In genomic region chr4:131885376-131885775, GRCm38 (mm10) we compare ENCODE assay signal across 24 mouse cellular contexts. TPM values are rescaled to one million over a fixed set of nuclear protein-coding genes. Genes with fewer than 3 reads are reported as not detected.
A peak's percentile ranks its signal among the peaks of the same experiment; 100 is the strongest.
DNase-seq lines count a peak whose midpoint lies in the region; ATAC-seq and TF ChIP-seq lines count a peak whose summit lies in the region.
"Had no signal": no experiment of that assay in that cellular context is flagged by ENCODE, and none has a peak within 500 bp of the region (broad histone marks: within the 10 kb centered on the region; RNA-seq: fewer than 3 reads in every experiment).

No protein-coding gene starts in this region.

- H3K4me3 ChIP-seq in heart, embryonic 10.5 days: no peak overlapping the region
- H3K4me3 ChIP-seq in heart, postnatal 0 days (ENCODE audit: low read depth, low read length): no peak overlapping the region
- H3K4me3 ChIP-seq: embryonic facial prominence, embryonic 13.5 days; liver, embryonic 15.5 days; myocyte had no signal

- no peak for TF ChIP-seq CTCF in heart, postnatal 0 days (IDR thresholded peaks at IDR 0.05; ENCODE audit: low read depth)

- peaks cover 36% of the 10 kb centered on the region for H3K36me3 ChIP-seq in heart, embryonic 10.5 days
- peaks cover 40% of the 10 kb centered on the region for H3K36me3 ChIP-seq in heart, postnatal 0 days (replicated peaks; ENCODE audit: control insufficient read depth, insufficient read depth, low read length)

- H3K27me3 ChIP-seq in heart, embryonic 10.5 days (ENCODE audit: insufficient read depth, poor library complexity, severe bottlenecking): no peaks in the 10 kb centered on the region
- H3K27me3 ChIP-seq in heart, postnatal 0 days (ENCODE audit: control insufficient read depth, insufficient read depth, low read length): no peaks in the 10 kb centered on the region
- H3K27me3 ChIP-seq: embryonic facial prominence, embryonic 13.5 days; liver, embryonic 15.5 days had no signal

- WGBS in heart, embryonic 10.5 days: 81% methylated on average over 6 of the region's 6 CpGs
- 44% methylated on average over 6 of the region's 6 CpGs for WGBS in heart, postnatal 0 days

- H3K9me3 ChIP-seq in heart, embryonic 10.5 days: no peaks in the 10 kb centered on the region
- H3K9me3 ChIP-seq in heart, postnatal 0 days (replicated peaks; ENCODE audit: control insufficient read depth, low read length): no peaks in the 10 kb centered on the region
- H3K9me3 ChIP-seq: embryonic facial prominence, embryonic 13.5 days; liver, embryonic 15.5 days had no signal

- H3K4me1 ChIP-seq in heart, embryonic 10.5 days: peaks cover 25% of the 10 kb centered on the region
- H3K4me1 ChIP-seq in heart, postnatal 0 days (ENCODE audit: control insufficient read depth, insufficient read depth): peaks cover 28% of the 10 kb centered on the region

- H3K9ac ChIP-seq in heart, postnatal 0 days (replicated peaks; ENCODE audit: low read depth, low read length): no peak overlapping the region
- H3K9ac ChIP-seq: embryonic facial prominence, embryonic 13.5 days; hindbrain, embryonic 14.5 days; liver, embryonic 15.5 days had no signal

- no peak overlapping the region for H3K27ac ChIP-seq in heart, embryonic 10.5 days
- H3K27ac ChIP-seq in heart, postnatal 0 days (ENCODE audit: low read depth): peak overlapping the region; percentile 8; the same call in 1 of the 2 replicates
- H3K27ac ChIP-seq: embryonic facial prominence, embryonic 13.5 days; hindbrain, embryonic 14.5 days; liver, embryonic 15.5 days had no signal

- no peak overlapping the region for H3K4me2 ChIP-seq in heart, postnatal 0 days (ENCODE audit: low read depth, low read length)
- H3K4me2 ChIP-seq: embryonic facial prominence, embryonic 13.5 days; hindbrain, embryonic 14.5 days; liver, embryonic 15.5 days had no signal

- TF ChIP-seq EP300 in heart, postnatal 0 days (IDR thresholded peaks at IDR 0.05; ENCODE audit: low read depth): no peak

- ATAC-seq in heart, postnatal 0 days (ENCODE audit: insufficient read depth, low read depth): no peak
- ATAC-seq in activated CD4-positive, CD25-positive, alpha-beta regulatory T cell, adult 4 months: no peak
- ATAC-seq: forebrain, embryonic 14.5 days had no signal

- peak; percentile 34 to 78 for DNase-seq in adrenal gland, adult (ENCODE audit: inconsistent age in 2 of 2, low spot score in 1 of 2)
- DNase-seq in adrenal gland, postnatal 4 days (ENCODE audit: low spot score in 2 of 2): no peak
- peak; percentile 50 for DNase-seq in heart, adult 8-10 months (ENCODE audit: low spot score)
- no peak for DNase-seq in heart, embryonic 10.5 days (ENCODE audit: low spot score)
- DNase-seq in kidney, postnatal 36 days: peak; percentile 54 to 59
- no peak for DNase-seq in kidney, adult 11 months
- DNase-seq in heart, postnatal 0 days (ENCODE audit: low spot score): no peak
- DNase-seq: cerebellum, adult 11 months; cerebellum, postnatal 14 days; gastrocnemius, postnatal 36 days; layer of hippocampus, postnatal 36 days; lung, postnatal 14 days; midbrain, embryonic 14.5 days; right cerebral cortex, postnatal 14 days; spleen, adult 18-20 months; thymus, postnatal 25 days had no signal

RNA-seq across cellular contexts. Expression of gene Srsf4, which starts 12.0 kb away (rescaled TPM):
- 10 to 100 TPM; 89.0 to 93.6 TPM for total RNA-seq in adrenal gland, postnatal 4 days (2021)
- 10 to 100 TPM; 28.6 to 34.4 (median 32.5) TPM for total RNA-seq in heart, adult 8-10 months (2022)
- polyA plus RNA-seq in heart, embryonic 10.5 days (2016; fragmentation: Nextera tagmentation; extraction: Ambion mirVana): 81.0 and 96.1 TPM in 2 replicates
- 14.3 and 17.1 TPM in 2 replicates for total RNA-seq in heart, postnatal 0 days (2014; rRNA removed; ENCODE audit: low replicate concordance)
- 40.7 and 42.0 TPM in 2 replicates for polyA plus RNA-seq in heart, postnatal 0 days (2015; fragmentation: Nextera tagmentation; extraction: Ambion mirVana)
- 10 to 100 TPM; 10.8 to 12.2 TPM for polyA plus RNA-seq in activated CD4-positive, CD25-positive, alpha-beta regulatory T cell, adult 4 months (2017; shearing (Covaris generic))

RNA-seq across cellular contexts. Expression of gene Tmem200b, which starts 36.2 kb away (rescaled TPM):
- 10 to 100 TPM; 12.9 to 14.4 TPM for total RNA-seq in adrenal gland, postnatal 4 days (2021)
- total RNA-seq in heart, adult 8-10 months (2022): 1 to 10 TPM; 4.3 to 6.5 (median 5.1) TPM
- 2.1 and 3.5 TPM in 2 replicates for polyA plus RNA-seq in heart, embryonic 10.5 days (2016; fragmentation: Nextera tagmentation; extraction: Ambion mirVana)
- 16.0 and 23.5 TPM in 2 replicates for total RNA-seq in heart, postnatal 0 days (2014; rRNA removed; ENCODE audit: low replicate concordance)
- 0.60 and 0.97 TPM in 2 replicates for polyA plus RNA-seq in heart, postnatal 0 days (2015; fragmentation: Nextera tagmentation; extraction: Ambion mirVana)
- polyA plus RNA-seq in activated CD4-positive, CD25-positive, alpha-beta regulatory T cell, adult 4 months (2017; shearing (Covaris generic)): not detected
- total RNA-seq: megakaryocyte, adult 5-6 weeks had no signal
- polyA plus RNA-seq: forebrain, embryonic 14.5 days; midbrain, embryonic 14.5 days; neural tube, embryonic 14.5 days had no signal

RNA-seq across cellular contexts. Expression of gene Mecr, which starts 42.1 kb away (rescaled TPM):
- total RNA-seq in adrenal gland, postnatal 4 days (2021): 10 to 100 TPM; 60.8 to 73.6 TPM
- 10 to 100 TPM; 24.4 to 27.9 (median 25.5) TPM for total RNA-seq in heart, adult 8-10 months (2022)
- 45.9 and 52.5 TPM in 2 replicates for polyA plus RNA-seq in heart, embryonic 10.5 days (2016; fragmentation: Nextera tagmentation; extraction: Ambion mirVana)
- 32.7 and 70.5 TPM in 2 replicates for total RNA-seq in heart, postnatal 0 days (2014; rRNA removed; ENCODE audit: low replicate concordance)
- 44.4 and 47.3 TPM in 2 replicates for polyA plus RNA-seq in heart, postnatal 0 days (2015; fragmentation: Nextera tagmentation; extraction: Ambion mirVana)
- 10 to 100 TPM; 27.4 to 30.5 TPM for polyA plus RNA-seq in activated CD4-positive, CD25-positive, alpha-beta regulatory T cell, adult 4 months (2017; shearing (Covaris generic))

RNA-seq across cellular contexts. Expression of gene Ptpru, which starts 47.3 kb away (rescaled TPM):
- 10 to 100 TPM; 61.3 to 64.8 TPM for total RNA-seq in adrenal gland, postnatal 4 days (2021)
- 1 to 10 TPM; 4.5 to 9.7 (median 5.7) TPM for total RNA-seq in heart, adult 8-10 months (2022)
- 1.9 and 7.6 TPM in 2 replicates for polyA plus RNA-seq in heart, embryonic 10.5 days (2016; fragmentation: Nextera tagmentation; extraction: Ambion mirVana)
- total RNA-seq in heart, postnatal 0 days (2014; rRNA removed; ENCODE audit: low replicate concordance): 0.54 and 0.69 TPM in 2 replicates
- polyA plus RNA-seq in heart, postnatal 0 days (2015; fragmentation: Nextera tagmentation; extraction: Ambion mirVana): 0.77 and 1.1 TPM in 2 replicates
- under 1 TPM in 1 of 2 experiments, not detected in 1; 0.10 TPM for polyA plus RNA-seq in activated CD4-positive, CD25-positive, alpha-beta regulatory T cell, adult 4 months (2017; shearing (Covaris generic))

Comparison
In these comparisons a context has a peak if more than half of its experiments do, and no peak if none do; other contexts are left out.
1. DNase-seq: peak in adrenal gland, adult (2 of 2), heart, adult 8-10 months (single experiment) and kidney, postnatal 36 days (2 of 2); none in adrenal gland, postnatal 4 days (0 of 2), heart, embryonic 10.5 days (single experiment), kidney, adult 11 months (single experiment) and heart, postnatal 0 days (single experiment).